Mouse (Mus musculus): ENCODE results near the gene Gm20696. TPM values are rescaled to one million over a fixed set of nuclear protein-coding genes. Genes with fewer than 3 reads are reported as not detected.
A peak's percentile ranks its signal among the peaks of the same experiment; 100 is the strongest.

The Gm20696 gene
- not detected in 2 replicates for polyA plus RNA-seq (2012; ENCODE audit: insufficient read depth, insufficient read length, missing spikeins)

GRCm38 (mm10) chr6:99666318-99667171, at the start of gene Gm20696, which contains the start of gene Eif4e3:
Gm20696 (minus strand) TSS chr6:99666797.
Eif4e3 (minus strand) TSS chr6:99666771.
- H3K27ac ChIP-seq (replicated peaks; ENCODE audit: low read depth, low read length): peak within 1 kb of the TSS; percentile 91
- peaks cover 9% of the 10 kb centered on the region; the same call in 1 of the 2 replicates for H3K4me1 ChIP-seq (ENCODE audit: control insufficient read depth, insufficient read depth, insufficient read length, low read length)
- H3K4me3 ChIP-seq (ENCODE audit: insufficient read depth, low read depth, low read length): peak within 1 kb of the TSS; percentile 98

GRCm38 (mm10) chr6:99715913-99716312, 49.3 kb upstream of the Gm20696 start:
- Histone ChIP-seq H3K4me1 (ENCODE audit: control insufficient read depth, insufficient read depth, insufficient read length, low read length) (no peaks in the 10 kb centered on the region), H3K27ac (replicated peaks; ENCODE audit: low read depth, low read length) (no peak overlapping the region), H3K4me3 (ENCODE audit: insufficient read depth, low read depth, low read length) (no peak overlapping the region)

DNA sequence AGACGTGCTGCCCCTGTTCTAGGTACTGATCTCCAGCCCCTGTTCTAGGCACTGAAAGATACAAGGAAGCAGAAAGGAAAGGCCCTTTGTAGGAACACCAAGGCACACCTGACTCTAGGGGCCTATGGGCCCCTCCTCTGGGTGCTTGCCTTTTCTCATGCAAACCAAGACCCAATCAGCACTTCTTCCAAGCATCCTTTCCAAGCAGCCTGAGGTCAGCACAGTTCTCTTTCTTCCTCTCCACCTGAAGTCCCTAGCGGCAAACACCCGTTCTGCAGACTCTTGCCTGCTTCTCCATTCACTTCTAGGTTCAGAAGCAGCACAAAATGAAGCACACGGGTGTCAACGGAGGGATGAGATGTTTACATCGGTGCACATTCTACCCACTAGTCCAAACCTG, 48.6 kb upstream of the Gm20696 start:
- H3K27ac ChIP-seq (replicated peaks; ENCODE audit: low read depth, low read length): no peak overlapping the region

GRCm38 (mm10) chr6:99713256-99713655, 46.7 kb upstream of the Gm20696 start:
- Histone ChIP-seq H3K4me1 (ENCODE audit: control insufficient read depth, insufficient read depth, insufficient read length, low read length) (no peaks in the 10 kb centered on the region), H3K27ac (replicated peaks; ENCODE audit: low read depth, low read length) (no peak overlapping the region), H3K4me3 (ENCODE audit: insufficient read depth, low read depth, low read length) (no peak overlapping the region)

More for the DNA sequence above, 48.6 kb upstream of the Gm20696 start:
- Histone ChIP-seq H3K4me3 (ENCODE audit: insufficient read depth, low read depth, low read length) (no peak overlapping the region), H3K4me1 (ENCODE audit: control insufficient read depth, insufficient read depth, insufficient read length, low read length) (no peaks in the 10 kb centered on the region)

DNA sequence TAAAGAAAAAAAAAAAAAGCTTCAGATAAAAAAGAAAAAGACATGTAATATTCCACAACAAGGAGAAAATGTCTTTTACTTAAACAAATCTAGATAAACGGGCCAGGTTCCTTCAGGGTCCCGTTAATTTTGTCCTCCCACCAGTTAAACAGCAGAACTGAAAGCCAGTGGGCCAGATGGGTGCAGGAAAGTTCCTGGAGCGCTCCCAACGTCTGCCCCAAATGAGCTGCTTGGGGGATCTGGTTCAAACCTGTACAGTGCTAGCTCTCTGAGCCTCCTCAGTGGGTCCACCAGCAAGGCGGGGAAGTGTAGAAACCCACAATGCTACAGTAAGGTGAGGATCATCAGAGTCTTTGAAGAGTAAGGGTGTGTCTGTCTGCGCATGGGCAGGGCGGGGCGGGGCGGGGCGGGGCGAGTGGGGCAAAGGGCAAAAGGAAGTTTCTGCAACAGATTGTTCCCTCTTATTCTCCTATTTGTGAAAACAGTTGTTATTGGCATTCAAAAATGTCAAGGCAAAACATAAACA, 45.0 kb upstream of the Gm20696 start:
- no peak overlapping the region for H3K27ac ChIP-seq (replicated peaks; ENCODE audit: low read depth, low read length)
- H3K4me3 ChIP-seq (ENCODE audit: insufficient read depth, low read depth, low read length): no peak overlapping the region
- H3K4me1 ChIP-seq (ENCODE audit: control insufficient read depth, insufficient read depth, insufficient read length, low read length): no peaks in the 10 kb centered on the region

GRCm38 (mm10) chr6:99700484-99700883, 33.9 kb upstream of the Gm20696 start:
- Histone ChIP-seq H3K27ac (replicated peaks; ENCODE audit: low read depth, low read length) (no peak overlapping the region), H3K4me1 (ENCODE audit: control insufficient read depth, insufficient read depth, insufficient read length, low read length) (no peaks in the 10 kb centered on the region), H3K4me3 (ENCODE audit: insufficient read depth, low read depth, low read length) (no peak overlapping the region)

- Histone ChIP-seq H3K4me1 (ENCODE audit: control insufficient read depth, insufficient read depth, insufficient read length, low read length) (no peaks in the 10 kb centered on the region), H3K4me3 (ENCODE audit: insufficient read depth, low read depth, low read length) (peak overlapping the region; percentile 68), H3K27ac (replicated peaks; ENCODE audit: low read depth, low read length) (no peak overlapping the region)
Observed at GRCm38 (mm10) chr6:99692916-99693841, 26.6 kb upstream of the Gm20696 start.

- Histone ChIP-seq H3K27ac (replicated peaks; ENCODE audit: low read depth, low read length) (no peak within 1 kb of the TSS), H3K4me1 (ENCODE audit: control insufficient read depth, insufficient read depth, insufficient read length, low read length) (no peaks in the 10 kb centered on the region), H3K4me3 (ENCODE audit: insufficient read depth, low read depth, low read length) (peak within 1 kb of the TSS; percentile 68)
Observed at GRCm38 (mm10) chr6:99692206-99692915, 25.8 kb upstream of the Gm20696 start, which contains the start of gene Gpr27. Gpr27 (plus strand) TSS chr6:99692679.

DNA sequence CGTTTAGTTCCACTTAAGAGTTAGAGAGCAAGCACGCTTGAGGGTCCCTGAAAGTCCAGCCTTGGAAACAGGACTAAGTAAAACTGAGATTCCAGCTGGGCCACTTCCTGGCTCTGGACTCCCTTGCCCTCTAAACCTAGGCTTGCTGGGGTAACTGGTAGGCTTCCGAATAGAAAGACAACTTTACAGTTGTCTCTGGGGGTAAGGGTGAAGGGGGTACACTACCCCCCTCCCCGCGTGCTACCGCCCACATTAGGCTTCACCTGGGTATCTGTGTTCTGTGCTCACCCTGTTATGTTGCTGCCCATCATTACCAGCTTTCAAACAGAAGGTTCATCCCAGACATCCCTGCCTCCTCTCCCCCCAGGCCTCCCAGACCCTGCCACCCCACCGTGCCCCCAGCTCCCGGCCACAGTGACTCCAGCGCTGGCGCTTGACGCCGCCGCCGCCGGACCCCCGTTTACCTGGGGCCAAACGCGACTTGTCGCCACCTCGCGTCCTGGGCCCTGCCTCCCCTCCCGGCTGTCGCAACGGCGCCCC, 25.1 kb upstream of the Gm20696 start:
- Histone ChIP-seq H3K27ac (replicated peaks; ENCODE audit: low read depth, low read length) (no peak overlapping the region), H3K4me3 (ENCODE audit: insufficient read depth, low read depth, low read length) (peak overlapping the region; percentile 68), H3K4me1 (ENCODE audit: control insufficient read depth, insufficient read depth, insufficient read length, low read length) (no peaks in the 10 kb centered on the region)

- no peaks in the 10 kb centered on the region for H3K4me1 ChIP-seq (ENCODE audit: control insufficient read depth, insufficient read depth, insufficient read length, low read length)
Observed at GRCm38 (mm10) chr6:99688513-99688912, 21.9 kb upstream of the Gm20696 start.

DNA sequence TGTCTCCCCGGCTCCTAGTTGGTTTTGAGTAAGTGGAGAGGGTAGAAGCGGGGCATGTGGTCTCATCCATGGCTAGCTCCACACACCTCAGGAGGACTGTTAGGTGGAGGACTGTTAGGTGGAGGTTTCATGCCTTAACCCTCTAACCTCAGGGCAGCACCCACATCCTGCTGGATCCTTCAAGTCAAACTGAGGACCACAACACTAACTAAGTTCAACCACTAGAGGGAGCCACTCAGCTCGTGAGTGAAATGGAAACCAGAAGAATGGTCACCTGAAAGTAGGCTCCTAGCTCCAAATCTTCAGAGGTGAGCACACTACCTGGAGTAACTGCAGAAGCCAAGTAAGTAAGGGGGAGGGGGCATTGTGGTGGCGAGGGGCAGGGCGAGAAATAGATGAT, 18.3 kb upstream of the Gm20696 start:
- Histone ChIP-seq H3K4me3 (ENCODE audit: insufficient read depth, low read depth, low read length) (no peak overlapping the region), H3K4me1 (ENCODE audit: control insufficient read depth, insufficient read depth, insufficient read length, low read length) (no peaks in the 10 kb centered on the region), H3K27ac (replicated peaks; ENCODE audit: low read depth, low read length) (no peak overlapping the region)

More at GRCm38 (mm10) chr6:99688513-99688912, 21.9 kb upstream of the Gm20696 start:
- H3K4me3 ChIP-seq (ENCODE audit: insufficient read depth, low read depth, low read length): no peak overlapping the region
- H3K27ac ChIP-seq (replicated peaks; ENCODE audit: low read depth, low read length): no peak overlapping the region

DNA sequence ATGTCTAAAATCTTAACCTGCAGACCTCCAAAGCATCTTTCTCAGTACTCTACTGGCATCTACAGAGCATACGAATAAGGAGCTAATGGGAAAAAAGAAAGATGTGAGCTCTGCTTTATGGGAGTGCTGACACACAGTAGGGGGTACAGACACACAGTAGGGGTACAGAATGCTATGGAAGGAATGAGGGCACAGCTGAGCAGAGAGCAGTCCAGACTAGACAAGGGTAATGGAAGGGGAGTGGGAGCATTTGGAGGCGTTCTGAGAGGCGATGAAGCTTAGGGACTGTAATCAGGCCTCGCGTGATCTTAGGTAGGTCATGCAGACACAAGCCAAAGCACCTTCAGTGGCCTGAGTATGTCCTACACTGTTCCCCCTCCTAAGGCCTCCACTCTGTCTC, 17.4 kb upstream of the Gm20696 start:
- Histone ChIP-seq H3K27ac (replicated peaks; ENCODE audit: low read depth, low read length) (no peak overlapping the region), H3K4me1 (ENCODE audit: control insufficient read depth, insufficient read depth, insufficient read length, low read length) (no peaks in the 10 kb centered on the region), H3K4me3 (ENCODE audit: insufficient read depth, low read depth, low read length) (no peak overlapping the region)

DNA sequence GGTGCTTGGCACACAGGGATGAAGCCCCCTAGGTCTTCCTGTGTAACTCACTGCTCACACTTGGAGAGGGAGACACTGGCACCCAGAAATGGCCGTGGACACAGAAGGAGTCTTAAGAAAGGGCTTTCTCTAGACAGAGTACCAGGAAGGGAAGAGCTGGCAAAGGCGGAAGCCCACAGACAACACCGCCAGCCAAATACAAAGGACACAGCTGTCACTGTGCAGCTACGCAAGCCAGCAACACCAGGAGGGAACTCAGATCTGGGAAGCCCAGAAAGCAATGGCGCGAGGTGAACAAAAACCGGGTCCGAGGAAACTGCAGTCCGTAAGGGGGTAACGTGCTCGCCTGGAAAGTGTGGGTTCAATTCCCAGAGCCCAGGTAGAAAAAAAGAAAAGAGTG, 11.5 kb upstream of the Gm20696 start:
- Histone ChIP-seq H3K4me1 (ENCODE audit: control insufficient read depth, insufficient read depth, insufficient read length, low read length) (no peaks in the 10 kb centered on the region), H3K27ac (replicated peaks; ENCODE audit: low read depth, low read length) (no peak overlapping the region), H3K4me3 (ENCODE audit: insufficient read depth, low read depth, low read length) (no peak overlapping the region)

DNA sequence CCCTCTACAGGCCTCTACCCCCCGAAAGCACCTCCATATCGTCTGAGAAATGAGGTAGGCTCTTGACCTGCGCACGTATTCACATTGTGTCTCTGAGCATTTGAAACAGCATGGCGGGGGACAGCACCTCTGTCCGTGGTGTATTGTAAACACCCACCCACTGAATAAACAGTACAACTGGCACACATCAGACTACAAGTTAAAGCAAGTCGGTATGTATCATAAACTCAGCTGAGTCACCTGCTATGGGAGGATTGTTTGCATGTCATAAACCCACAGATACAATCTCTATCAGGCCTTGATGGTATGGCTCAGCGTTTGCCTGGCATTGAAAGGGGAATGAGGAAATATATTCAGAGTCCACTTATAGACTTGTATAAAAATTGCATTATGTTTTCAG, 10.7 kb upstream of the Gm20696 start:
- Histone ChIP-seq H3K4me1 (ENCODE audit: control insufficient read depth, insufficient read depth, insufficient read length, low read length) (no peaks in the 10 kb centered on the region), H3K4me3 (ENCODE audit: insufficient read depth, low read depth, low read length) (no peak overlapping the region), H3K27ac (replicated peaks; ENCODE audit: low read depth, low read length) (no peak overlapping the region)

Data from brown adipose tissue, adult 24 weeks (tissue).